Mouse (Mus musculus): ENCODE data around the gene Gpr62. TPM values are rescaled to one million over a fixed set of nuclear protein-coding genes. Genes with fewer than 3 reads are reported as not detected.

Gpr62 gene
- polyA plus RNA-seq, 1 experiment from 2014 or later: 0.42 TPM

DNA sequence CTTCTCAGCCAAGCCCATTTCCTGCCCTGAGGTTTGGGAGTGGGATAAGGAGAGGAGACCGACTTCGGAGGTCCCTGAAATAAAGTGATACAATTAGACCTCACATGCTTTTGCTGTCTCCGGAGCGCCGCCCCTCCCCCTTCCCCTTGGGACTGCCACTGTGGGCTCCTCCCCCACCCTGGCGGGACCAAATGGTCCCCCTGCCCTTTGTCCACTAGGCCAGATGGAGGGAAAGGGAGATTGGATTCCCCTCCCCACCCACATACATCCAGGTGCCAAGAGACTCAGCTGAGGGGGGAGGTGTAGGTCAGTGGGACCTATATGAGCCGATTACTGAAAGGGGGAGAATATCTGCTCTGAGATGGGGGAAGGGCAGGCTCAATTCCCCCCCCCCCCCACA lies 12.9 kb downstream of the Gpr62 start:
- Histone ChIP-seq H3K4me1 (peaks cover 80% of the 10 kb centered on the region), H3K27me3 (replicated peaks) (no peaks in the 10 kb centered on the region), H3K4me2 (peak overlapping the region; percentile 91), H3K36me3 (no peaks in the 10 kb centered on the region), H3K4me3 (replicated peaks) (peak overlapping the region; percentile 68), H3K9me3 (no peaks in the 10 kb centered on the region), H3K9ac (no peak overlapping the region), H3K27ac (peak overlapping the region; percentile 78)
- WGBS: 3% methylated on average over 7 of the region's 7 CpGs
- ATAC-seq (ENCODE audit: insufficient read depth, low FRiP score, low read depth): no peak

DNA sequence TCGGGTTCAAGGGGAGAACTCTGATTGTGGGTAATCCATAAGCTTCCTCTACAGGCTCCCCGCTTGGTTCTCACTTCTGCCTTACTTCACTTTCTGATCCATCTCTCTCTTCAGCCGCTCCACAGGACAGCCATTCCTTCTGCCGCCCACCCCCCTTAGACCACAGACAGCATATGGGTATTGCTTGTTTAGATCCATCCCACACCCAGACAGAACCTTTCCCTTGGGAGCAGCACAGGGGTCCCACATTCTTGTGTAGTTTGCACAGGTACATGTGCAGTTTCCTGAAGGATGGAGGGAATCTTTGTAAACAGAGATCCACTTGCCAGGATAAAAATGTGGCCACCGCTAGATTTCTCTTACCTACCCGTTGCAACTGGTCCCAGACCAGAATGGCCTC lies 13.4 kb downstream of the Gpr62 start:
- peak overlapping the region; percentile 91 for H3K4me2 ChIP-seq
- 37% methylated on average over 6 of the region's 6 CpGs for WGBS
- H3K27ac ChIP-seq: no peak overlapping the region

DNA sequence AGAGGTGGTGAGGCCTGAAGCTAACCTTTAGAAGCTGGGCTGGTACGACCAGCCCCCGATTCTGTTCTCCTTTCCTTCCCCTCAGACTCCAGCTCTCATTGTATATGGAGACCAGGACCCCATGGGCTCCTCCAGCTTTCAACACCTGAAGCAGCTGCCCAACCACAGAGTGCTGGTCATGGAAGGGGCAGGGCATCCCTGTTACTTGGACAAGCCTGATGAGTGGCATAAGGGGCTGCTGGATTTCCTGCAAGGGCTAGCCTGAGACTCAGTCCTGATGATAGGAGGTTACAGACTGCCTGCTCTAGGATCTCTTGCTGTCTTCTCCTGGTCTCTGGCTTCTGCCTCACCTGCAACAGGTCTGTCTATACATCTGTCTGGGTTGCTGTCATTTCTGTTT lies 13.8 kb downstream of the Gpr62 start:
- H3K36me3 ChIP-seq: no peaks in the 10 kb centered on the region
- ATAC-seq (ENCODE audit: insufficient read depth, low FRiP score, low read depth): no peak
- H3K27ac ChIP-seq: no peak overlapping the region
- no peak overlapping the region for H3K4me3 ChIP-seq (replicated peaks)
- no peaks in the 10 kb centered on the region for H3K9me3 ChIP-seq
- no peak overlapping the region for H3K9ac ChIP-seq
- WGBS: 51% methylated on average over 2 of the region's 2 CpGs
- no peaks in the 10 kb centered on the region for H3K27me3 ChIP-seq (replicated peaks)
- H3K4me2 ChIP-seq: no peak overlapping the region
- H3K4me1 ChIP-seq: peaks cover 76% of the 10 kb centered on the region

More for the DNA sequence above, 13.4 kb downstream of the Gpr62 start:
- H3K27me3 ChIP-seq (replicated peaks): no peaks in the 10 kb centered on the region
- ATAC-seq (ENCODE audit: insufficient read depth, low FRiP score, low read depth): no peak
- H3K4me3 ChIP-seq (replicated peaks): no peak overlapping the region
- H3K36me3 ChIP-seq: no peaks in the 10 kb centered on the region
- H3K4me1 ChIP-seq: peaks cover 78% of the 10 kb centered on the region
- no peaks in the 10 kb centered on the region for H3K9me3 ChIP-seq
- H3K9ac ChIP-seq: no peak overlapping the region

DNA sequence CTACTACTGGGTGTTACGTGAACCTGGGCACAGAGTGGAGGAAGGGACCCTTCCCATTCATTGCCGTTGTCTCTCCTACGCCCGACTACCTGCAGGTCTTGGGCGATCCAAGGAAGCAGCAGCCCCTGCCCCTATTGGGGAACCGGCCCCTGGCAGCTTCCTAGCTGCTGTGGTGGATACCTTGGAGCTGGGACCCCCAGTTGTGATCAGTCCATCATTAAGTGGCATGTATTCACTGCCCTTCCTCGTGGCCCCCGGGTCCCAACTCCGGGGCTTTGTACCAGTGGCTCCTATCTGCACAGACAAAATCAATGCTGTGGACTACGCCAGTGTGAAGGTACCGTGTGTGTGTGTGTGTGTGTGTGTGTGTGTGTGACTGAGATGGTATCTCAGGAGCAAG lies 14.4 kb downstream of the Gpr62 start:
- Histone ChIP-seq H3K27me3 (replicated peaks) (no peaks in the 10 kb centered on the region), H3K4me1 (peaks cover 74% of the 10 kb centered on the region), H3K4me3 (replicated peaks) (no peak overlapping the region), H3K27ac (0 out of 2 replicates have a peak overlapping the region, but pooled peaks have one; percentile 41), H3K9me3 (no peaks in the 10 kb centered on the region), H3K9ac (no peak overlapping the region), H3K36me3 (no peaks in the 10 kb centered on the region), H3K4me2 (no peak overlapping the region)
- ATAC-seq (ENCODE audit: insufficient read depth, low FRiP score, low read depth): no peak
- 64% methylated on average over 11 of the region's 11 CpGs for WGBS

DNA sequence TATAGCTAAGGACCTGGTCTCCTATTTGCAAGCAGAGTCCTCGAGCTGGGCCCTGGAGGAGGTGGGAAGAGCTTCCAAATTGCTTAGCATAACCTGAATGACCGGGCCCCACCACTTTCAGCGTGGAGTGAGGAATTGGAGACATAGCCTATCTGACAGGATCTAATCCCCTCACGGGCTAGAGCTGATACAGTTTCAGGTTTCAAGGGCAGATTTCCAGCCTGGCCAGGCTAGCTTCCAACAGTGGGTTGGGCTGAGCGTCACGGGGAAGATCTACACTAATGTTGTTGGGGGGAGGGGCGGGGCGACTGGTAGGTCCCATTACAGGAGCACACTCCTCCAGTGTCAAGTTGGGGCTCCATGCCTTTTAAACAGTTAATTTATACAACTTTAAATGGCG lies 15.1 kb downstream of the Gpr62 start:
- ATAC-seq (ENCODE audit: insufficient read depth, low FRiP score, low read depth): no peak
- H3K4me3 ChIP-seq (replicated peaks): no peak overlapping the region
- H3K9ac ChIP-seq: no peak overlapping the region
- H3K27me3 ChIP-seq (replicated peaks): no peaks in the 10 kb centered on the region
- H3K36me3 ChIP-seq: no peaks in the 10 kb centered on the region
- H3K27ac ChIP-seq: peak overlapping the region; percentile 41; the same call in 1 of the 2 replicates
- 10% methylated on average over 9 of the region's 9 CpGs for WGBS
- peaks cover 70% of the 10 kb centered on the region for H3K4me1 ChIP-seq
- no peaks in the 10 kb centered on the region for H3K9me3 ChIP-seq
- H3K4me2 ChIP-seq: peak overlapping the region; percentile 33; the same call in 1 of the 2 replicates

DNA sequence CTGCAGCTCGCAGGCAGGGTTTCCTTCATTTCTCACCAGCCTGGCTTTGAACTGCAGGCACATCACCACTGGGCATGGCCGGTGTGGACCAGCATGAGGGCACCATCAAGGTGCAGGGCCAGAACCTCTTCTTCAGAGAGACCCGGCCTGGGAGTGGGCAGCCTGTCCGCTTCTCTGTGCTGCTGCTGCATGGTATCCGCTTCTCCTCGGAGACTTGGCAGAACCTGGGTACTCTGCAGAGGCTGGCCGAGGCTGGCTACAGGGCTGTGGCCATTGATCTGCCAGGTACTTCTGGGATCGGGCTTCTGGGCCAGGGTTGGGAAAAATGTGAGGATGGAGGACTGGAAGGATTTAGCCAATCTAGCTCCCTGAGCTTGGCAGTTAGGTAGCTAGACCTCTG lies 15.8 kb downstream of the Gpr62 start:
- Histone ChIP-seq H3K36me3 (no peaks in the 10 kb centered on the region), H3K9ac (no peak overlapping the region), H3K4me3 (replicated peaks) (no peak overlapping the region), H3K27ac (no peak overlapping the region), H3K4me1 (peaks cover 65% of the 10 kb centered on the region), H3K27me3 (replicated peaks) (no peaks in the 10 kb centered on the region), H3K9me3 (no peaks in the 10 kb centered on the region), H3K4me2 (no peak overlapping the region)
- 82% methylated on average over 8 of the region's 8 CpGs for WGBS
- ATAC-seq (ENCODE audit: insufficient read depth, low FRiP score, low read depth): no peak

DNA sequence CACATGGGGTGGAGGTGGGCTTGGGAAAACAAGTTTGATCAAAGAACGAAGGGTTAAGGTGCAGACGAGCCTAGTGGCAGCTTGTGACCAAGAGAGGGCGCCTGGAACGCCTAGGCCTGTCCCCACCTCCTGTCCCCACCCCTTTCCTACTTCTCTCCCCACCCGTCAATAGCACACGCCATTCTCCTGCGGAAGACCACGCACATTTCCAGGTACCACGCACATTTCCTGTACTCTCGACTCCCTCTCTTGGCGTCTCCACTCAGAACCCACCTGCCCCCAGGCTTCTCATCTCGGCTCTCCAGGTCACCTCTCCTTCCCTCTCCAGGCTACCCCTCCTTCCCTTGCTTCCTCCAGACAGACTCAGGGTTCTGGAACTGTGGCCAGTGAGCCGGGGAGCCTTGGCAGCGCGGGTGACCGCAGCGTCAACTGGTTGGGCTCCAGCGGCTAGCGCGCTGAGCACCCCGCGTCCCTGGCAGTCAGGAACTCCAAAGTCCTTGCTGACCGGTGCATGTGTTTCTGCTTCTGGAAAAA lies 17.2 kb downstream of the Gpr62 start:
- peak overlapping the region; percentile 40; the same call in 1 of the 2 replicates for H3K9ac ChIP-seq
- H3K4me3 ChIP-seq (replicated peaks): peak overlapping the region; percentile 49
- H3K27me3 ChIP-seq (replicated peaks): no peaks in the 10 kb centered on the region
- 1% methylated on average over 23 of the region's 23 CpGs for WGBS
- H3K4me1 ChIP-seq: peaks cover 56% of the 10 kb centered on the region
- ATAC-seq (ENCODE audit: insufficient read depth, low FRiP score, low read depth): peak; percentile 20; the same call in 1 of the 2 replicates
- H3K36me3 ChIP-seq: no peaks in the 10 kb centered on the region
- H3K9me3 ChIP-seq: no peaks in the 10 kb centered on the region
- peak overlapping the region; percentile 86 for H3K4me2 ChIP-seq
- peak overlapping the region; percentile 42; the same call in 1 of the 2 replicates for H3K27ac ChIP-seq

DNA sequence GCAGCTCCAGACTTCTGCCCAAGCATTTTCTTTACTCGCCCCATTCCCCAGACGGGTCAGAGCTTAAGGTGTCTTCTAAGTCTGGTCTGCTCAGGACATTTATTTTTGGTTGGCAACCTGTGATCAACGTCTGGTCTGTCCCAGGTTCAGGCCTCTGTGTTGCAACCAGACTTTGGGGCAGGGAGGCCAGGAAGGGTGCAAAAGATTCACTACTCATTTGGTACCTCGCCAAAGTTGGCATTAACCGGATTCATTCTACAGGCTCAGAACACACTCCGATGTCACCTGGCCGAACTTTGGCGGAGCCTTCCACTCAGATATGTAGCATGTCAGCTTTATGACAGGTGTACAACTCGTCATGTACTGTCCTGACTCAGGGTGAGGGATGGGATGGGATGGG lies 17.8 kb downstream of the Gpr62 start:
- Histone ChIP-seq H3K36me3 (no peaks in the 10 kb centered on the region), H3K9me3 (no peaks in the 10 kb centered on the region), H3K27ac (peak overlapping the region; percentile 67), H3K4me3 (replicated peaks) (peak overlapping the region; percentile 52), H3K27me3 (replicated peaks) (no peaks in the 10 kb centered on the region), H3K9ac (no peak overlapping the region), H3K4me2 (peak overlapping the region; percentile 86), H3K4me1 (peaks cover 51% of the 10 kb centered on the region)
- no peak for ATAC-seq (ENCODE audit: insufficient read depth, low FRiP score, low read depth)
- 30% methylated on average over 9 of the region's 9 CpGs for WGBS

DNA sequence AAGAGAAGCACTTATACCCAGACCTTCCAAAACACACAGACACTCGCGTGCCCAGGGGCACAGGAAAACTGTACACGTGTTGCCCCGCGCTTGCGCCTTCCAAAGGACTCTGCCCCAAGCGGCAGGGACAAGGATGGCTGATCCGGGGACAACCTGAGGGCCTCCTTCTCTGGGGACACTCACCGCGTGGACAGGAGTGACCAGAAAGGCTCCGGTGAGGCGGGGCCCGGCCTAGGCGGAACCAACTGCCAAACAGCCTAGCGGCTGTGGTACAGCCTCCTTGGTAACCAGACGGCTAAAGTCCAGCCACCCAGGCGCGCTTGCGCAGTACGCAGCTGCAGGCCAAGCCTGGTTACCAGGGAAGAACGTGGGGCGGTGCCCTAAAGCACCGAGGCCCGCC lies 18.4 kb downstream of the Gpr62 start, which contains the start of the genes Abhd14b and Abhd14a:
Gene Abhd14b (plus strand): TSS at position 112 of the 400 bp plus-strand sequence.
Gene Abhd14a (minus strand): TSS at position 331 of the 400 bp plus-strand sequence.
- no peaks in the 10 kb centered on the region for H3K36me3 ChIP-seq
- no peaks in the 10 kb centered on the region for H3K9me3 ChIP-seq
- peak within 1 kb of the TSS; percentile 67 for H3K27ac ChIP-seq
- peak; percentile 87 for ATAC-seq (ENCODE audit: insufficient read depth, low FRiP score, low read depth)
- peak within 1 kb of the TSS; percentile 7 for H3K9ac ChIP-seq
- H3K4me3 ChIP-seq (replicated peaks): peak within 1 kb of the TSS; percentile 52
- H3K4me1 ChIP-seq: peaks cover 46% of the 10 kb centered on the region
- peak within 1 kb of the TSS; percentile 86 for H3K4me2 ChIP-seq
- no peaks in the 10 kb centered on the region for H3K27me3 ChIP-seq (replicated peaks)
- WGBS: 0% methylated on average over 24 of the region's 24 CpGs

DNA sequence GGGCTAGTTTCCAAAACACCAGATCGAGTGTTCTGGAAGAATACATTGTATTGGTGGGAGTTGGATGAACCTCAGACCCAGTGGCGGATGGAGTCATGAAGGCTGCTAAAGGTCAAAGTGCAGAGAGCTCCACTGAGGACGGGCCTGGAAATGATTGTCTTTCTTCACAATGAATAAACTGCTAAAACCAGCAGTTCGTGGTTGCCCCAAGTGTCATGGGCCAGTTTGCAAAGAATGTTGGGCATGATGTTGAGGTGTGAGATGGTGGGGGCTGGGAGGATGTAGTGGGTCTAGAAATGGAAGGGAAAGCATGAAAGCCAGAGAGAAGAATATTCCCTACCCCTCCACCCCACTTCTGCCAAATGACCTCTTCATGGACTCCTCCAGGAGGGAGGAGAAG lies 20.9 kb downstream of the Gpr62 start:
- Histone ChIP-seq H3K36me3 (no peaks in the 10 kb centered on the region), H3K27ac (no peak overlapping the region), H3K9me3 (no peaks in the 10 kb centered on the region), H3K4me3 (replicated peaks) (no peak overlapping the region), H3K27me3 (replicated peaks) (no peaks in the 10 kb centered on the region), H3K4me1 (peaks cover 30% of the 10 kb centered on the region), H3K4me2 (no peak overlapping the region), H3K9ac (no peak overlapping the region)
- ATAC-seq (ENCODE audit: insufficient read depth, low FRiP score, low read depth): no peak
- WGBS: 74% methylated on average over 4 of the region's 4 CpGs

DNA sequence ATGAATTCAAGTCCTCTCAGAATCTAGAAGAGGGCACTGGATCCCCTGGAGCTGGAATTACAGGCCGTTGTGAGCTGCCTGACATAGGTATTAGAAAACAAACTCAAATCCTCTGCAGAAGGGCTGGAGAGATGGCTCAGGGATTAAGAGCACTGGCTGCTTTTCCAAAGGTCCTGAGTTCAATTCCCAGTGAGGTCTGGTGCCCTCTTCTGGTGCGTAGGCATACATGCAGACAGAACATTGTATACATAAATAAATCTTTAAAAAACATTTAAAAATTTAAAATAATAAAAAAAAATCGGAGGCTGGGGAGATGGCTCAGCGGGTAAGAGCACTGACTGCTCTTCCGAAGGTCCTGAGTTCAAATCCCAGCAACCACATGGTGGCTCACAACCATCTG lies 23.1 kb downstream of the Gpr62 start:
- ATAC-seq (ENCODE audit: insufficient read depth, low FRiP score, low read depth): no peak
- H3K36me3 ChIP-seq: no peaks in the 10 kb centered on the region
- no peak overlapping the region for H3K27ac ChIP-seq
- no peak overlapping the region for H3K4me3 ChIP-seq (replicated peaks)
- peaks cover 19% of the 10 kb centered on the region; the same call in 1 of the 2 replicates for H3K4me1 ChIP-seq
- 75% methylated on average over 5 of the region's 5 CpGs for WGBS
- no peak overlapping the region for H3K4me2 ChIP-seq
- H3K9ac ChIP-seq: no peak overlapping the region
- H3K27me3 ChIP-seq (replicated peaks): no peaks in the 10 kb centered on the region
- no peaks in the 10 kb centered on the region for H3K9me3 ChIP-seq

DNA sequence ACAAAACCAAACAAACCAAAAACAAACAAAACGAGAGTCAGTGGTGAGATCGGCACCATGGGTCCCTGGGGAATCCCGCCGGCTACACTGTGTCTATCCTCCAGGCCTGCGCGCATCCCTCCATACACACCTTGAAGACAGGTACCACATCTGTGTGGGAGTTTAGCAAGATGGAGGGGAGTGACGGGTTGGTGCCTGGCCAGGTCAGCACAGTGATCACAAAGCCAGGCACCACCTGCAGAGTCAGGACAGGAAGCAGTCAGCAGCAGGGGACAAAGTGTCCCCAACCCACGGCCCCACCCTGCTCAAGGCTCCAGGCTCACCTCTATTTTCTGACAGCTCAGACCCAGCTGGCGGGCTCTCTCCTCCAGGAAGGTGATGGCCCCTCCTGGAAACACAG lies 29.2 kb downstream of the Gpr62 start:
- Histone ChIP-seq H3K9ac (no peak overlapping the region), H3K27ac (no peak overlapping the region), H3K4me1 (peaks cover 20% of the 10 kb centered on the region), H3K4me3 (replicated peaks) (no peak overlapping the region), H3K36me3 (peaks cover 15% of the 10 kb centered on the region), H3K9me3 (no peaks in the 10 kb centered on the region), H3K4me2 (no peak overlapping the region), H3K27me3 (replicated peaks) (no peaks in the 10 kb centered on the region)
- ATAC-seq (ENCODE audit: insufficient read depth, low FRiP score, low read depth): no peak
- 79% methylated on average over 9 of the region's 9 CpGs for WGBS
